Mouse (Mus musculus) bone marrow macrophage, adult 2 months (primary cell): ENCODE results near the gene Vmn1r212.

Experiments
- CTCF ChIP-seq: IDR thresholded peaks from 2 replicates; pipeline ENCODE4 v1.5.1; 2012; ENCODE audit warnings: low read depth, mild to moderate bottlenecking, low read length, moderate library complexity
- POLR2A ChIP-seq: IDR thresholded peaks from 2 replicates; pipeline ENCODE4 v1.6.1; 2012; ENCODE audit warnings: mild to moderate bottlenecking, low read depth, low read length, borderline replicate concordance

GRCm38 (mm10) chr13:22879257-22879656 lies 4.7 kb downstream of the Vmn1r212 start:
- TF ChIP-seq POLR2A (no peak), CTCF (no peak)
